Mouse (Mus musculus) CH12.LX (cell line): ENCODE data around the gene Gjb5. TPM values are rescaled to one million over a fixed set of nuclear protein-coding genes. Genes with fewer than 3 reads are reported as not detected.

Source experiments
- DNase-seq: peaks from one replicate; pipeline ENCODE4 v3.0.0-alpha.2; 2013; ENCODE audit errors: extremely low read depth
- H3K27ac ChIP-seq: 2 replicates; pipeline ENCODE4 v1.5.1; 2012; ENCODE audit warnings: low read depth, mild to moderate bottlenecking, control low read depth, moderate library complexity; ENCODE audit not compliant: insufficient read depth
- H3K27me3 ChIP-seq: replicated peaks from 2 replicates; pipeline ENCODE3; 2012; ENCODE audit warnings: inconsistent platforms
- H3K36me3 ChIP-seq, 2 experiments: replicated peaks in 1 of 2; 2 replicates each; pipeline versions ENCODE3 to v1.6.1; 2012; ENCODE audit warnings: inconsistent platforms in 1 of 2, low read length in 1 of 2, mild to moderate bottlenecking in 1 of 2, mixed read lengths in 1 of 2, moderate library complexity in 1 of 2; ENCODE audit not compliant: control insufficient read depth in 1 of 2, insufficient read depth in 1 of 2
- H3K4me1 ChIP-seq, 2 experiments: 2 replicates each; pipeline ENCODE4 v1.6.1; 2012; ENCODE audit warnings: inconsistent platforms in 1 of 2, moderate library complexity in 1 of 2; ENCODE audit not compliant: insufficient read depth in 2 of 2, control insufficient read depth in 1 of 2
- H3K4me2 ChIP-seq: 2 replicates; pipeline ENCODE4 v1.6.1; 2012; ENCODE audit warnings: low read depth, mild to moderate bottlenecking, control low read depth; ENCODE audit not compliant: poor library complexity, insufficient read depth, severe bottlenecking
- H3K4me3 ChIP-seq, 3 experiments: fragments of 150-350 bp in 1 of 3; sonication (generic) in 1 of 3; replicated peaks in 1 of 3; 2 replicates each; pipeline versions ENCODE3 to v1.5.1; 2011 to 2012; ENCODE audit warnings: low read depth in 2 of 3, low read length in 2 of 3, mild to moderate bottlenecking in 2 of 3, moderate library complexity in 2 of 3, control low read depth in 1 of 3, improper control_type of control experiment in 1 of 3, inconsistent platforms in 1 of 3, mixed read lengths in 1 of 3; ENCODE audit not compliant: poor library complexity in 1 of 3
- H3K79me2 ChIP-seq: replicated peaks from 2 replicates; pipeline ENCODE4 v1.6.1; 2012; ENCODE audit warnings: mild to moderate bottlenecking, moderate library complexity; ENCODE audit not compliant: control insufficient read depth, poor library complexity, insufficient read depth, severe bottlenecking; ENCODE audit errors: extremely low read depth
- H3K9ac ChIP-seq: 2 replicates; pipeline ENCODE4 v1.6.1; 2012; ENCODE audit warnings: low read depth, mild to moderate bottlenecking, control low read depth, moderate library complexity; ENCODE audit not compliant: insufficient read depth
- H3K9me3 ChIP-seq: replicated peaks from 2 replicates; pipeline ENCODE3; 2012; ENCODE audit warnings: low read length, inconsistent platforms, mixed read lengths
- E2F4 ChIP-seq: IDR thresholded peaks from 2 replicates; pipeline ENCODE4 v1.6.1; 2011; ENCODE audit warnings: low read depth, low read length, improper control_type of control experiment; ENCODE audit not compliant: insufficient replicate concordance
- ETS1 ChIP-seq: conservative IDR thresholded peaks from 2 replicates; pipeline ENCODE4 v1.6.1; 2012; ENCODE audit warnings: low read depth, mild to moderate bottlenecking, inconsistent platforms, low read length, improper control_type of control experiment, moderate library complexity
- GABPA ChIP-seq: IDR thresholded peaks from 2 replicates; pipeline ENCODE4 v1.6.1; 2012; ENCODE audit warnings: low read depth, low read length, improper control_type of control experiment, inconsistent platforms; ENCODE audit not compliant: insufficient replicate concordance
- JUN ChIP-seq: IDR thresholded peaks from 2 replicates; pipeline ENCODE4 v1.6.1; 2011; ENCODE audit warnings: low read depth, mild to moderate bottlenecking, low read length, improper control_type of control experiment, moderate library complexity; ENCODE audit not compliant: insufficient read depth
- JUND ChIP-seq: conservative IDR thresholded peaks from 2 replicates; pipeline ENCODE4 v1.6.1; 2011; ENCODE audit warnings: low read depth, low read length, improper control_type of control experiment
- KAT2A ChIP-seq: IDR thresholded peaks from 2 replicates; pipeline ENCODE4 v1.6.1; 2012; ENCODE audit warnings: low read length, improper control_type of control experiment, inconsistent platforms; ENCODE audit not compliant: insufficient replicate concordance
- MAX ChIP-seq: IDR thresholded peaks from 2 replicates; pipeline ENCODE4 v1.6.1; 2011; ENCODE audit warnings: low read length, improper control_type of control experiment
- MEF2A ChIP-seq: IDR thresholded peaks from 2 replicates; pipeline ENCODE4 v1.6.1; 2014; ENCODE audit warnings: low read depth, mild to moderate bottlenecking, inconsistent platforms, low read length, improper control_type of control experiment, borderline replicate concordance
- MXI1 ChIP-seq: IDR thresholded peaks from 2 replicates; pipeline ENCODE4 v1.6.1; 2011; ENCODE audit warnings: mild to moderate bottlenecking, low read depth, low read length, improper control_type of control experiment
- NELFE ChIP-seq: IDR thresholded peaks from 2 replicates; pipeline ENCODE4 v1.6.1; 2011; ENCODE audit warnings: low read depth, low read length, improper control_type of control experiment
- PAX5 ChIP-seq: IDR thresholded peaks from 2 replicates; pipeline ENCODE4 v1.6.1; 2012; ENCODE audit warnings: low read length, inconsistent platforms, mixed read lengths
- POLR2A ChIP-seq: IDR thresholded peaks from 2 replicates; pipeline ENCODE4 v1.6.1; 2011; ENCODE audit warnings: low read depth, mild to moderate bottlenecking, improper control_type of control experiment, low read length
- POLR2AphosphoS2 ChIP-seq: IDR thresholded peaks from 2 replicates; pipeline ENCODE4 v1.6.1; 2011; ENCODE audit warnings: low read depth, low read length, improper control_type of control experiment
- RCOR1 ChIP-seq: conservative IDR thresholded peaks from 2 replicates; pipeline ENCODE4 v1.6.1; 2012; ENCODE audit warnings: low read depth, mild to moderate bottlenecking, inconsistent platforms, low read length, improper control_type of control experiment
- SMC3 ChIP-seq: IDR thresholded peaks from 2 replicates; pipeline ENCODE4 v1.6.1; 2011; ENCODE audit warnings: low read depth, low read length, improper control_type of control experiment
- TCF12 ChIP-seq: IDR thresholded peaks from 2 replicates; pipeline ENCODE4 v1.6.1; 2014; ENCODE audit warnings: low read depth, mild to moderate bottlenecking, inconsistent platforms, low read length, improper control_type of control experiment
- ZKSCAN1 ChIP-seq: IDR thresholded peaks from 2 replicates; pipeline ENCODE4 v1.6.1; 2012; ENCODE audit warnings: low read depth, inconsistent platforms, low read length, improper control_type of control experiment, borderline replicate concordance
- ZMIZ1 ChIP-seq: IDR thresholded peaks from 2 replicates; pipeline ENCODE4 v1.6.1; 2012; ENCODE audit warnings: low read depth, mild to moderate bottlenecking, inconsistent platforms, low read length, improper control_type of control experiment
- dilution Hi-C: fragments of 300-500 bp; cut with MboI; formaldehyde crosslinking; loops from 2 replicates; pipeline ENCODE4 v1.14.3; 2020; ENCODE audit warnings: low sequenced_read_pairs; ENCODE audit not compliant: extremely low pct_unique_long_range_greater_than_20kb, extremely low pct_ligation_motif_present
- in situ Hi-C: fragments of 300-500 bp; cut with MboI; formaldehyde crosslinking; loops from 3 replicates; pipeline ENCODE4 v1.14.3; 2019; ENCODE audit warnings: low sequenced_read_pairs, low pct_ligation_motif_present, low pct_unique_long_range_greater_than_20kb, mixed read lengths
- polyA plus RNA-seq: library from polyadenylated mRNA; unstranded; fragments of >175 nt; gene quantifications from 2 replicates; pipeline ENCODE4 v1.2.1, GENCODE M21; 2012; ENCODE audit warnings: low read depth; ENCODE audit not compliant: insufficient read length
- total RNA-seq, 2 experiments: library from RNA; depleted of rRNA; stranded (reverse); fragments of 300-350 nt in 1 of 2; fragments of >200 nt in 1 of 2; gene quantifications; 2 replicates each; pipeline ENCODE4 v1.2.3; 2012 to 2014

Gene Gjb5
- total and polyA plus RNA-seq, 3 experiments, result 0.34 to 0.50 TPM; not detected in 1

DNA sequence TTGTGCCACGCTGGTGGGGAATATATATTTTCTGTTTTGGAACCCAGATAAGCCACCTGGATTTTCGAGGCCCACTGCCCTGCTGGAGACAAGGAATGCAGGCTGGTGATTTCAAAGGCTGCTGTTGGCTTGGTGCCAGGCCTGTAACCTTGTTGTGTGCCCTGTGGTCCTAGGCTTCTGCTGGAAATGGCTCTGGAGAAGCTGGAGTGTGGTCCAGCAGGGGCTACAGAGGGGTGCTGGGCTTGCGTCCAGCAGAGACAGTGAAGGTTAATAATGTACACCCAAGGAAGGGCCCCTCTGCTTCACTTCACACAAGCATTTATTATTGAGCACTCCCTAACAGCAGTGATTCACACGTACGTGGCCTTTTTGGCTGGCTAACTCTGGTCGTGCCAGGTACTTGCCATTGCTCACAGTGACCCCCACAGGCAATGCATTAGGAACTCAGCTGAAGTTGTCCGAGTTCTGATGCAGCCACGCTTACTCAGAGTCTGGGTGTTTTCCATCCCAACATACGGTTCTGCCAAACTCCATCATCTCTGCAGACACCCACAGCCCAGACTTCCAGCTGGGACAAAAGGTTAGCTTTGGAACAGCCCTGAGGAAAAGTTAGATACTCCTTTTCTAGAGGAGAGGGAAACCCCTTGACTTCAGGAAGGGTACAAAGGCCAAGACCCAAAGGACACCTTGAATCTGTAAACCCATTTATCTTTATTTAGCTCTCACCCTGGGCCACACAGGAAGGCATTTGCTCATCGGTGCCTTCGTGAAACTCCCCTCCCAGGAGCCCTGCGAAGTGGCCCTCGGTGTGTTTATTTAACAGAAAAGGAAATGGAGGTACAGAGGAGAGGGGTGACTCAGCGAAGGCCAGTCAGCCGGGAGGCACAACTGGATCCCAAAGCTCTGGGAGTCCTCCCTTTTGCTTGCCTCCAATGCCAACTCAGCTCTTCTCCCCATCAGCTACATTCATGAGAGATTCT, 3.2 kb downstream of the Gjb5 start:
- dilution Hi-C loops (no loop called here), in situ Hi-C loops (loop anchor here (25.0 kb wide), 1 partner anchor 1183 kb away; no protein-coding TSS in a partner anchor)
- Histone ChIP-seq H3K4me1 (no peaks in the 10 kb centered on the region), H3K9ac (no peak overlapping the region), H3K27ac (no peak overlapping the region), H3K4me2 (no peak overlapping the region), H3K4me3 (no peak overlapping the region), H3K9me3 (peaks cover 11% of the 10 kb centered on the region), H3K79me2 (no peaks in the 10 kb centered on the region), H3K36me3 (no peaks in the 10 kb centered on the region), H3K27me3 (no peaks in the 10 kb centered on the region)
- no peak for DNase-seq
- no peak for TF ChIP-seq TCF12
- no peak for TF ChIP-seq MAX
- TF ChIP-seq ETS1, result no peak
- no peak for TF ChIP-seq NELFE
- TF ChIP-seq MXI1, result no peak
- TF ChIP-seq POLR2AphosphoS2, result no peak
- no peak for TF ChIP-seq ZKSCAN1
- TF ChIP-seq JUND, result no peak
- no peak for TF ChIP-seq E2F4
- no peak for TF ChIP-seq MEF2A
- no peak for TF ChIP-seq KAT2A
- no peak for TF ChIP-seq POLR2A
- no peak for TF ChIP-seq PAX5
- TF ChIP-seq ZMIZ1, result no peak
- no peak for TF ChIP-seq SMC3
- TF ChIP-seq RCOR1, result no peak
- no peak for TF ChIP-seq GABPA
- no peak for TF ChIP-seq JUN
- TF ChIP-seq, all 38 proteins: peak for 0

- no peaks in the 10 kb centered on the region for H3K79me2 ChIP-seq
- dilution Hi-C loops (no loop called here), in situ Hi-C loops (loop anchor here (25.0 kb wide), 1 partner anchor 1183 kb away; no protein-coding TSS in a partner anchor)
- H3K36me3 ChIP-seq, result no peaks in the 10 kb centered on the region
- no peak for DNase-seq
- H3K4me3 ChIP-seq, result no peak within 1 kb of the TSS
- H3K9me3 ChIP-seq, result peaks cover 11% of the 10 kb centered on the region
- H3K27me3 ChIP-seq, result no peaks in the 10 kb centered on the region
- no peak for TF ChIP-seq E2F4
- no peak for TF ChIP-seq PAX5
- H3K9ac ChIP-seq, result no peak within 1 kb of the TSS
- no peak within 1 kb of the TSS for H3K27ac ChIP-seq
- H3K4me2 ChIP-seq, result no peak within 1 kb of the TSS
- no peaks in the 10 kb centered on the region for H3K4me1 ChIP-seq
These were observed 4.0 kb downstream of the Gjb5 start, which contains the start of gene Gjb4 for GRCm38 (mm10) chr4:127353951-127354438. Gene Gjb4, minus strand, starts transcription at chr4:127354081.
